8 mouse cellular contexts compared by ENCODE assay signal in the genomic region with DNA sequence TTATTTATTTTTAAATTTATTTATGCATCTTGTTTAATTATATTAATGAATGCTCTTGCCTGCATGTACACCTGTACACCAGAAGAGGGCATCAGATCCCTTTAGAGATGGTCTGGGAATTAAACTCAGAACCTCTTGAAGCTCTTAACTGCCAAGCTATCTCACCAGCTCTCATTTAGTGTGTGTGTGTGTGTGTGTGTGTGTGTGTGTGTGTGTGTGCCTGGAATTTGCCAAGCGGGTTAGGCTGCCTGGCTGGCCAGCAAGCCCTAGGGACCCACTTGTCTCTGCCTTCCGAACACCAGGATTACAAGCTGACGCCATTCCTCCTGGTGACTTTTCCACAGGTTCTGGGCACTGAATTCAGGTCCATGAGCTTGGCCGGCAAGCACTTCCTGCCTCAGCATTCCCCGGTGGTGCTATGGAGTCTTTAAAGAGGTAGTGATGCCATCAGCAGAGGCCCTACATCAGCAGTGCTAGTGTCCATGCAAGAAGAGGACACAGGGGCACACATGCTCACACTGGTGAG. TPM values are rescaled to one million over a fixed set of nuclear protein-coding genes. Genes with fewer than 3 reads are reported as not detected.
DNase-seq lines count a peak whose midpoint lies in the region; ATAC-seq lines count a peak whose summit lies in the region.

No protein-coding gene starts in this region.

- H3K9me3 ChIP-seq in erythroblast, embryonic 14.5 days (ENCODE audit: control insufficient read depth, low read length), result peaks cover 11% of the 10 kb centered on the region
- no peaks in the 10 kb centered on the region for H3K9me3 ChIP-seq in lung, embryonic 16.5 days (ENCODE audit: control insufficient read depth, low read length)

- H3K27ac ChIP-seq in lung, embryonic 16.5 days (ENCODE audit: low read length), result peak overlapping the region; percentile 32; the same call in 1 of the 2 replicates

- WGBS in lung, embryonic 16.5 days, result 32% methylated on average over 5 of the region's 5 CpGs

- intact Hi-C loops in gastrocnemius, postnatal 14 days (cut with DNase I; ENCODE audit: low total_unique reads), result no loop called here

- H3K4me3 ChIP-seq in erythroblast, embryonic 14.5 days (replicated peaks), result peak overlapping the region; percentile 62
- peak overlapping the region; percentile 42 for H3K4me3 ChIP-seq in lung, embryonic 16.5 days (ENCODE audit: low read length)

- peaks cover 20% of the 10 kb centered on the region for H3K4me1 ChIP-seq in erythroblast, embryonic 14.5 days (ENCODE audit: control insufficient read depth)
- H3K4me1 ChIP-seq in lung, embryonic 16.5 days (replicated peaks; ENCODE audit: control insufficient read depth, insufficient read depth, low read length), result peaks cover 2% of the 10 kb centered on the region; the same call in 1 of the 2 replicates

- peak overlapping the region; percentile 76 for H3K4me2 ChIP-seq in lung, embryonic 16.5 days (ENCODE audit: low read depth, low read length)

- H3K27me3 ChIP-seq in erythroblast, embryonic 14.5 days (ENCODE audit: control insufficient read depth), result peaks cover 19% of the 10 kb centered on the region
- no peaks in the 10 kb centered on the region for H3K27me3 ChIP-seq in lung, embryonic 16.5 days (ENCODE audit: control insufficient read depth, insufficient read depth, low read depth, low read length)
- H3K27me3 ChIP-seq in splenic B cell, adult 2 months (ENCODE audit: control insufficient read depth, insufficient read depth, low read length, poor library complexity, severe bottlenecking), result no peaks in the 10 kb centered on the region

- peak; percentile 62 for DNase-seq in 416B (ENCODE audit: low read depth)
- DNase-seq in Muller cell, postnatal 12 days (ENCODE audit: inconsistent ontology term), result peak; percentile 75
- peak; percentile 54 for DNase-seq in splenic B cell, adult 2 months (ENCODE audit: low read depth, low spot score)
- DNase-seq in gastrocnemius, postnatal 14 days, result no peak
- no peak for DNase-seq in layer of hippocampus, postnatal 10 days (ENCODE audit: low spot score in 2 of 2)

- H3K36me3 ChIP-seq in erythroblast, embryonic 14.5 days (ENCODE audit: control insufficient read depth), result no peaks in the 10 kb centered on the region
- H3K36me3 ChIP-seq in lung, embryonic 16.5 days (ENCODE audit: control insufficient read depth, insufficient read depth, low read length), result no peaks in the 10 kb centered on the region
- H3K36me3 ChIP-seq in splenic B cell, adult 2 months (ENCODE audit: control insufficient read depth, insufficient read depth, low read length, poor library complexity, severe bottlenecking), result no peaks in the 10 kb centered on the region

- ATAC-seq in inflammation-experienced regulatory T-cells, adult 6 months, result peak; percentile 65
- peak; percentile 74; the same call in 1 of the 2 replicates for ATAC-seq in lung, embryonic 16.5 days (ENCODE audit: low read depth)

- H3K9ac ChIP-seq in lung, embryonic 16.5 days (ENCODE audit: low read length), result 0 out of 2 replicates have a peak overlapping the region, but pooled peaks have one; percentile 29

RNA-seq across cellular contexts. Expression of gene Idnk, which starts 8.4 kb away (rescaled TPM):
- 0.40 and 1.2 TPM in 2 replicates for polyA plus RNA-seq in erythroblast, embryonic 14.5 days (2012)
- 100 to 1,000 TPM; 204 to 343 (median 284) TPM for polyA plus RNA-seq in inflammation-experienced regulatory T-cells, adult 6 months (2017; shearing (Covaris generic))
- polyA plus RNA-seq in lung, embryonic 16.5 days (2015; fragmentation: Nextera tagmentation; extraction: Ambion mirVana), result 37.2 and 41.8 TPM in 2 replicates
- total RNA-seq in gastrocnemius, postnatal 14 days (2021), result 10 to 100 TPM in 1 of 2 experiments, 1 to 10 TPM in 1; 9.0 to 10.2 TPM
- total RNA-seq in layer of hippocampus, postnatal 10 days (2021), result 10 to 100 TPM; 29.2 to 33.3 TPM

RNA-seq across cellular contexts. Expression of gene Hnrnpa0, which starts 20.7 kb away (rescaled TPM):
- polyA plus RNA-seq in erythroblast, embryonic 14.5 days (2012), result 38.2 and 43.0 TPM in 2 replicates
- polyA plus RNA-seq in inflammation-experienced regulatory T-cells, adult 6 months (2017; shearing (Covaris generic)), result 10 to 100 TPM; 20.9 to 25.6 (median 24.0) TPM
- 28.8 and 32.9 TPM in 2 replicates for polyA plus RNA-seq in lung, embryonic 16.5 days (2015; fragmentation: Nextera tagmentation; extraction: Ambion mirVana)
- 10 to 100 TPM; 57.3 to 65.1 TPM for total RNA-seq in gastrocnemius, postnatal 14 days (2021)
- 100 to 1,000 TPM; 170 to 173 TPM for total RNA-seq in layer of hippocampus, postnatal 10 days (2021)

RNA-seq across cellular contexts. Expression of gene Klhl3, which starts 35.7 kb away (rescaled TPM):
- polyA plus RNA-seq in erythroblast, embryonic 14.5 days (2012), result not detected in 2 replicates
- 10 to 100 TPM in 2 of 3 experiments, 1 to 10 TPM in 1; 4.3 to 14.9 (median 14.6) TPM for polyA plus RNA-seq in inflammation-experienced regulatory T-cells, adult 6 months (2017; shearing (Covaris generic))
- 4.4 and 4.6 TPM in 2 replicates for polyA plus RNA-seq in lung, embryonic 16.5 days (2015; fragmentation: Nextera tagmentation; extraction: Ambion mirVana)
- 1 to 10 TPM; 1.0 to 1.2 TPM for total RNA-seq in gastrocnemius, postnatal 14 days (2021)
- 10 to 100 TPM; 25.0 to 27.8 TPM for total RNA-seq in layer of hippocampus, postnatal 10 days (2021)

Comparison
In these comparisons a context has a peak if more than half of its experiments do, and no peak if none do; other contexts are left out.
1. DNase-seq: peak in 416B (single experiment), Muller cell, postnatal 12 days (single experiment) and splenic B cell, adult 2 months (single experiment); none in gastrocnemius, postnatal 14 days (single experiment) and layer of hippocampus, postnatal 10 days (0 of 2).
2. RNA of gene Idnk, which starts 8.4 kb away (polyA plus RNA-seq): 204 to 343 TPM in inflammation-experienced regulatory T-cells, adult 6 months and 37.2 to 41.8 TPM in lung, embryonic 16.5 days; 0.40 to 1.2 TPM in erythroblast, embryonic 14.5 days; every median in the first group is over 10 times any median in the second.